Mouse (Mus musculus) brown adipose tissue, adult 24 weeks (tissue): ENCODE data around the gene Trmt112. TPM values are rescaled to one million over a fixed set of nuclear protein-coding genes. Genes with fewer than 3 reads are reported as not detected.
"Not testable (repeated sequence)": the region's sequence is repeated elsewhere in the genome, so short reads cannot be mapped to it uniquely, and the experiment has no call there.

ENCODE experiments used
- H3K27ac ChIP-seq: fragments of 200-500 bp; replicated peaks from 2 replicates; pipeline ENCODE4 v1.5.1; 2012; ENCODE audit warnings: low read depth, mild to moderate bottlenecking, low read length
- H3K4me1 ChIP-seq: fragments of 200-500 bp; 2 replicates; pipeline ENCODE4 v1.6.1; 2012; ENCODE audit warnings: low read length, mixed read lengths; ENCODE audit not compliant: control insufficient read depth, insufficient read depth, insufficient read length
- H3K4me3 ChIP-seq: fragments of 200-500 bp; 2 replicates; pipeline ENCODE4 v1.5.1; 2012; ENCODE audit warnings: low read depth, mild to moderate bottlenecking, low read length, moderate library complexity; ENCODE audit not compliant: insufficient read depth
- polyA plus RNA-seq: library from polyadenylated mRNA; stranded (reverse); fragments of >200 nt; gene quantifications from 2 replicates; pipeline ENCODE4 v1.2.4, GENCODE M21; 2012; ENCODE audit not compliant: missing spikeins, insufficient read depth, insufficient read length

The Trmt112 gene
- 18.1 and 29.4 TPM in 2 replicates for polyA plus RNA-seq

DNA sequence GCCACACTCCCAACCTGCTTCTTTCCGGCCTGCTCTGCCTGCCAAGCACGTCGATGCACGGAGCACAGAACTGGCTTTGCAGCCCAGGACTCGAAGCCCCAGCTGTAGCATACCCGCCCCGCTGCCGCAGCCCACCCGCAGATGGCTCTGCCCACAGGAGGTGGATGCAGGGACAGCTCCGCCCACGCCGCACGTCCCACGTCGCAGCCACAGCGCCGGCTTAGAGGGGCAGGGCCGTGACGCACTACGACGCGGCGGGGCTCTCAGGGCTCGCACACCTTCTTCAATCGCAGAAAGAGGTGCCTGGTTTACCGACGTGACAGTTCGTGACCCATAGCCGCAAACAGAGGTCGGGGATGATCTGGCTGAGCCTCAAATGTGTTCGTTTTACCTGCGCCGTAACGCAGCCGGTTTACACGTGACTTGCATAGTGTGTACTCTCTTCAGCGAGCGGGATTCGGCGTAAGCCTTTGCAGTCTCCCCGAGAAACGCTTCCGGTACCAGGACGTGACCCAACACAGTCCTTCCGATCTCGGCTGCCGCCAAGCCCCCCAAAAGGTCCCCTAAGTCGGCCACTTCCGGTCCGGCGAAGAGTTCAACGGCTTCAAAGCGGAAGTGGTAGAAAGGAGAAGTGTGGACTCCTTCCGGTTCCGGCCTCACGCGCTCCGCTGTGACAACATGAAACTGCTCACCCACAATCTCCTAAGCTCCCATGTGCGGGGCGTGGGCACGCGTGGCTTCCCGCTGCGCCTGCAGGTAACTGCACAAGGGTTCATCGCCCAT is at the start of gene Trmt112, which contains the start of gene Prdx5:
TSS of gene Trmt112 (plus strand) at position 192 of the 783 bp plus-strand sequence.
TSS of gene Prdx5 (minus strand) at position 600 of the 783 bp plus-strand sequence.
- H3K4me3 ChIP-seq, result peak within 1 kb of the TSS; percentile 66
- H3K4me1 ChIP-seq, result peaks cover 5% of the 10 kb centered on the region; the same call in 1 of the 2 replicates
- H3K27ac ChIP-seq, result peak within 1 kb of the TSS; percentile 97

- Histone ChIP-seq H3K4me3 (no peak overlapping the region), H3K4me1 (peaks cover 3% of the 10 kb centered on the region; the same call in 1 of the 2 replicates), H3K27ac (no peak overlapping the region)
Observed at GRCm38 (mm10) chr19:6859971-6860370, 49.5 kb upstream of the Trmt112 start.

- H3K27ac ChIP-seq, result no peak overlapping the region
- no peak overlapping the region for H3K4me3 ChIP-seq
- H3K4me1 ChIP-seq, result peaks cover 3% of the 10 kb centered on the region; the same call in 1 of the 2 replicates
Observed at GRCm38 (mm10) chr19:6860706-6861105, 48.8 kb upstream of the Trmt112 start.

DNA sequence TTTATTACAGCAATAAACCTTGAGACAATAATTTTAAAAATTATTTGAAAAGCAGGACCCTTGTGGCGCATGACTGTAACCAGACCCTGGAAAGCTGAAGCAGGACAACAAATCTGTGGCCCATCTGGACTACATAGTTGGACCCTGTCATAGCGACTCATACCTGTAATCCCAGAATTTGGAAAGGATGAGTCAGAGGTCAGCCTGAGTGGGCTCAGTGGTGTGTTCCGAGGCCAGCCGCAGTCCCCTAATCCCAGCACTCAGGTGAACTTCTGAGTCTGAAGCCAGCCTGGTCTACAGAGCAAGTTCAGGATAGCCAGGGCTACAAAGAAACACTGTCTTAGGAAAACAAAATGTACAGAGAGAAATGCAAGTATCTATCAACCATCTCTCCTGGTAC is 48.0 kb upstream of the Trmt112 start:
- Histone ChIP-seq H3K27ac (no peak overlapping the region), H3K4me3 (no peak overlapping the region), H3K4me1 (no peaks in the 10 kb centered on the region)

DNA sequence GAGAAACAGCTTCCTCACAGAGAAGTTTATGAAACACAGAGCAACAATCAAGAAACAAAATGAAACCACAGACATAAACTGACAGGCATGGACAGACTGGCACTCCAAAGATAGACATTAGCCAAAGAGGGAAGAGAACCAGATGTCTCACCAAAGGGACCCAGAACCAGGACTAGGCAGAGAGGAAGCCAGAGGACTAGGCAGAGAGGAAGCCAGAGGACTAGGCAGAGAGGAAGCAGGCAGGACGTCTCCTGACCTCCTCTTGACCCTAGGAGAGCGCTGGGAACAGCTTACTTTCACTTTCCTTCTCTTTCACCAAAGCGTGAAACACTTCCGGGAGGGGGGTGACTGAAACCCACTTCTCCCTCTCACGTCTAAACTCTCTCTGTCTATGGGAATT is 40.1 kb upstream of the Trmt112 start:
- H3K4me3 ChIP-seq, result peak overlapping the region; percentile 54
- peak overlapping the region; percentile 94 for H3K27ac ChIP-seq
- peaks cover 7% of the 10 kb centered on the region; the same call in 1 of the 2 replicates for H3K4me1 ChIP-seq

DNA sequence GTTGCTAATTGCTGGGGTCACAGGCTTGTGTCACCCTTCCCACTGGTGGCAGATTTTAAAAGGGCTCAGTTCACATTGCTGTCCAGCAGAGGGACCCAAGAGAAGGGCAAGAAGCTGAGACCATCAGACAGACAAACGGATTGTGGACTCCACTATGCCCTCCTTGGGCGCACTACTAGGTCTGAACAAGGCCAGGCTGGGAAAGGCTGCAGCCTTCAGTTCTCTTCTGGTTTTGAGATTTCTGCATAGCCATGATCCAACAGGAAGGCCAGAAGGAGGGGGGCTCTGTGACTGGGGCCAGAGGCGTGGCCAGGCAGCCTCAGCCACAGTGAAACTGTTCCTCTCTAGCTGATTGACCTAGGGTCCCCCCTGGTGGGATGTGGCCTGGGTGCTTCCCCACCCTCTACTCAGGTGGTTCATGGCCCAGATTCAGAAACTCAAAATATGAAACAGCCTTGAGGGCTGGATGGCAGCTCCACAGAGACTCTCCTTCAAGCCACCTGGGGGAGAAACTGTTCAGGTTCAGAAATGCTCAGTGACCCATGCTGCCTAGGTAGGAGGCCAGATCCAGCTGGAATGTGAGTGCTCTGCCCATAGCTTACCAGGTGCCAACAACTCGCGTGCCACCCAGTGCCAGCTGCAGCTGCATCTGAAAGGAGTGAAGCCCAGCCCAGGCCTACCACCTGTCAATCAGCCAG is 37.8 kb upstream of the Trmt112 start:
- Histone ChIP-seq H3K4me1 (peaks cover 7% of the 10 kb centered on the region; the same call in 1 of the 2 replicates), H3K27ac (0 out of 2 replicates have a peak overlapping the region, but pooled peaks have one; percentile 19), H3K4me3 (no peak overlapping the region)

GRCm38 (mm10) chr19:6872701-6873100 is 36.8 kb upstream of the Trmt112 start:
- Histone ChIP-seq H3K4me1 (peaks cover 7% of the 10 kb centered on the region; the same call in 1 of the 2 replicates), H3K27ac (no peak overlapping the region), H3K4me3 (no peak overlapping the region)

- peaks cover 7% of the 10 kb centered on the region; the same call in 1 of the 2 replicates for H3K4me1 ChIP-seq
- H3K4me3 ChIP-seq, result no peak overlapping the region
Observed at GRCm38 (mm10) chr19:6874257-6874656, 35.2 kb upstream of the Trmt112 start.

GRCm38 (mm10) chr19:6875834-6876233 is 33.7 kb upstream of the Trmt112 start:
- Histone ChIP-seq H3K4me1 (peaks cover 7% of the 10 kb centered on the region; the same call in 1 of the 2 replicates), H3K4me3 (no peak overlapping the region), H3K27ac (no peak overlapping the region)

More at GRCm38 (mm10) chr19:6874257-6874656, 35.2 kb upstream of the Trmt112 start:
- H3K27ac ChIP-seq, result no peak overlapping the region

GRCm38 (mm10) chr19:6876799-6877198 is 32.7 kb upstream of the Trmt112 start:
- H3K27ac ChIP-seq, result no peak overlapping the region
- H3K4me3 ChIP-seq, result no peak overlapping the region
- peaks cover 5% of the 10 kb centered on the region; the same call in 1 of the 2 replicates for H3K4me1 ChIP-seq

DNA sequence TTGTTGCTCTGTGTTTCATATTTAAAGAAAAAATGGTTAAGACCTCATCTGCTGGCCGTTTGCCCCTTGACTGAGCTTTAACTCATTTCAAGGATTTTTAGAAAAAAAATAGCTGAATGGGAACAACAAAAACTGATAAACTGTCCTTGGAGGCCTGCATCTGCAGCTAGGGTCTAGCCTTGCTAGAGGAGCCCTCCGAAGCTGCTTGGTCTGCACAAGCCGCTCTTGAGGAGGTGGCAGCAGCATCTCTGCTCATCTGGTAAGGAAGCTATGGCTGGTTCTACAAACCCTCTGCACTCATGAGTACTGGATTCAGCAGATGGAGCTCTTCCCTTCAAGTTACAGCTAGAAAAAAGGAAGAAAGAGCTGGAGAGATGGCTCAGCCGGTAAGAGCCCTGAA is 31.5 kb upstream of the Trmt112 start:
- Histone ChIP-seq H3K4me1 (no peaks in the 10 kb centered on the region), H3K4me3 (no peak overlapping the region), H3K27ac (no peak overlapping the region)

- Histone ChIP-seq H3K4me3 (no peak overlapping the region), H3K27ac (no peak overlapping the region), H3K4me1 (no peaks in the 10 kb centered on the region)
Observed at GRCm38 (mm10) chr19:6892512-6892911, 17.0 kb upstream of the Trmt112 start.

- Histone ChIP-seq H3K4me1 (no peaks in the 10 kb centered on the region), H3K27ac (no peak overlapping the region), H3K4me3 (no peak overlapping the region)
Observed at GRCm38 (mm10) chr19:6893731-6894451, 15.6 kb upstream of the Trmt112 start.

DNA sequence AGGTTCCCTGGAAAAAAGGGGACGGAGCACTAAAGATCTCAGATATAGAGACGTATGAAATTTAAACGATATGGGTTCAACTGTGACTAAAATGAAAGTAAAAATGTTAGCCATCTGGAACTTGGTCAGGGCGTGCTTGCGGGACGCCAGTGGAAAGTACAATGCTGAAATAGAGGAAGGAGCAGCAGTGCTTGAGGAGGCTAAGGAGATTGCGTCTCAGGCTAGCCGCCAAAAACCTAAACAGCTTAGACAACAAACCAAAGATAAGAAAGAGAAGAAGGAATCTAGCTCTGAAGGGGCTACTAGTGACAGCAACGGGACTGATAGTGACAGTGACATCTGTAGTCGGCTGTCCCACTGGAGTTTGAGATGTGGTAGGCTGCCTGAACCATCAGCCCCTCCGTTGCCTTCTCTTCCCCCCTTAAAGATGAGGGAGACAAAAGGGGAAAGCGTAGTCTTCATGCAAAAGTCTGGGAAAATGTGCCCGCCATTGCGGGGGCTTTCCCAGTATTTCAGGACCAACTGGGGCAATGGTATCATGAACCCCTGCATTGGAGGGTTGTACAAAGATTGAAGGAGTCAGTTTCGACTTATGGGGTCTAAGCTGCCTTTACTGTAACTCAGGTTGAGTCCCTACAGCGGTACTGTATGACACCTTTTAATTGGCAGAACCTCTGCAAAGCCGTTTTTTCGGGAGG is 13.7 kb upstream of the Trmt112 start:
- H3K4me1 ChIP-seq, H3K27ac ChIP-seq: not testable (repeated sequence)
- H3K4me3 ChIP-seq, result peak overlapping the region; percentile 14; the same call in 1 of the 2 replicates
